Mouse (Mus musculus) midbrain, embryonic 13.5 days (tissue): ENCODE data around the gene Ccdc9. TPM values are rescaled to one million over a fixed set of nuclear protein-coding genes. Genes with fewer than 3 reads are reported as not detected.
"Not testable (repeated sequence)": the region's sequence is repeated elsewhere in the genome, so short reads cannot be mapped to it uniquely, and the experiment has no call there.

Experiments
- ATAC-seq: fragments of 200-750 bp; cut with Nextera tagmentation; 2 replicates; pipeline ENCODE4 v1.8.0; 2017; ENCODE audit warnings: mild to moderate bottlenecking, moderate TSS enrichment, moderate library complexity
- H3K27ac ChIP-seq: fragments of 300-500 bp; sonication (generic); 2 replicates; pipeline ENCODE4 v1.5.1; 2015; ENCODE audit warnings: inconsistent platforms, mild to moderate bottlenecking, moderate library complexity
- H3K27me3 ChIP-seq: fragments of 300-500 bp; sonication (generic); 2 replicates; pipeline ENCODE4 v1.6.1; 2015; ENCODE audit warnings: mild to moderate bottlenecking, inconsistent platforms
- H3K36me3 ChIP-seq: fragments of 300-500 bp; sonication (generic); 2 replicates; pipeline ENCODE4 v1.6.1; 2015; ENCODE audit warnings: mild to moderate bottlenecking, inconsistent platforms
- H3K4me1 ChIP-seq: fragments of 300-500 bp; sonication (generic); replicated peaks from 2 replicates; pipeline ENCODE4 v1.6.1; 2015; ENCODE audit warnings: inconsistent platforms
- H3K4me2 ChIP-seq: fragments of 300-500 bp; sonication (generic); replicated peaks from 2 replicates; pipeline ENCODE4 v1.6.1; 2015; ENCODE audit warnings: moderate library complexity, mild to moderate bottlenecking, inconsistent platforms
- H3K4me3 ChIP-seq: fragments of 300-500 bp; sonication (generic); replicated peaks from 2 replicates; pipeline ENCODE4 v1.5.1; 2015; ENCODE audit warnings: mild to moderate bottlenecking, inconsistent platforms
- H3K9ac ChIP-seq: fragments of 300-500 bp; sonication (generic); replicated peaks from 2 replicates; pipeline ENCODE4 v1.6.1; 2015; ENCODE audit warnings: mild to moderate bottlenecking, inconsistent platforms
- H3K9me3 ChIP-seq: fragments of 300-500 bp; sonication (generic); 2 replicates; pipeline ENCODE4 v1.6.1; 2016; ENCODE audit warnings: mild to moderate bottlenecking, inconsistent platforms
- WGBS: fragments of 180-500 bp; shearing (Covaris S2); methylation state at CpG from one replicate; pipeline ENCODE4 v1.1.7; 2015; 5-methylcytosine and 5-hydroxymethylcytosine counted together
- polyA plus RNA-seq: library from polyadenylated mRNA; unstranded; fragments of >200 nt; fragmentation: Nextera tagmentation; extraction: Ambion mirVana; gene quantifications from 2 replicates; pipeline ENCODE4 v1.2.1, GENCODE M21; 2015

Gene Ccdc9
- polyA plus RNA-seq, 1 experiment from 2014 or later: 39.4 TPM

DNA sequence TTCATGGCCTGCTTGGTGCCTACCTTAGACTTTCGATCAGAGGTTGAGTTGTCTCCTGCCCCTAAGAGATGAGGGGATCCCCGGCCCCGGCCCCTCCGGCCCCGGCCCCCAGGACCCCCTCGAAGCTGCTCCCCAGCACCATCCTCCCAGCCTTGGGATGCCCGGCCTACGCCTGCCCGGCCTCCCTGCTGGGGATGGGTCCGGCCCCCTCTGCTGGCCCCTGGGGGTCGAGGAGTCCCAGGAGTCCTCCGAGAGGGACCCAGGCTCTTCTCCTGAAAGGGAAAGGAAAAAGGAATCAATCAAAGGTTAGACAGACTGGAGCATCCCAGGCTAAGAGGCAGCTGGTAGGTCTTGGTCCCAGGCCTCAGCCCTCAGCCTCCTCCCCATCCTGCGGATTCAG, 4.3 kb downstream of the Ccdc9 start:
- Histone ChIP-seq H3K27me3 (no peaks in the 10 kb centered on the region), H3K4me1 (peaks cover 13% of the 10 kb centered on the region), H3K9me3 (no peaks in the 10 kb centered on the region), H3K4me3 (no peak overlapping the region), H3K36me3 (peaks cover 67% of the 10 kb centered on the region), H3K27ac (no peak overlapping the region), H3K4me2 (no peak overlapping the region), H3K9ac (no peak overlapping the region)
- WGBS: 89% methylated on average over 13 of the region's 13 CpGs
- no peak for ATAC-seq

- Histone ChIP-seq H3K4me1 (peaks cover 8% of the 10 kb centered on the region), H3K4me3 (no peak overlapping the region), H3K36me3 (peaks cover 83% of the 10 kb centered on the region), H3K9me3 (no peaks in the 10 kb centered on the region), H3K9ac (no peak overlapping the region), H3K27me3 (no peaks in the 10 kb centered on the region), H3K4me2 (no peak overlapping the region), H3K27ac (no peak overlapping the region)
- ATAC-seq: no peak
- 90% methylated on average over 11 of the region's 11 CpGs for WGBS
Measured at GRCm38 (mm10) chr7:16280721-16281120, 5.9 kb downstream of the Ccdc9 start.

- Histone ChIP-seq H3K36me3 (peaks cover 51% of the 10 kb centered on the region), H3K9ac (no peak overlapping the region), H3K4me3 (no peak overlapping the region), H3K4me1 (peaks cover 29% of the 10 kb centered on the region), H3K4me2 (peak overlapping the region; percentile 93; the same call in 1 of the 2 replicates), H3K27me3 (peaks cover 3% of the 10 kb centered on the region; the same call in 1 of the 2 replicates), H3K27ac (no peak overlapping the region), H3K9me3 (no peaks in the 10 kb centered on the region)
- ATAC-seq: no peak
- WGBS: 89% methylated on average over 10 of the region's 10 CpGs
Measured at GRCm38 (mm10) chr7:16274922-16275890, 11.4 kb downstream of the Ccdc9 start.

- Histone ChIP-seq H3K4me3 (peak overlapping the region; percentile 81), H3K9me3 (no peaks in the 10 kb centered on the region)
Measured at GRCm38 (mm10) chr7:16273766-16274140, 12.8 kb downstream of the Ccdc9 start.

GRCm38 (mm10) chr7:16273081-16273765, 13.4 kb downstream of the Ccdc9 start, which contains the start of gene Inafm1:
Inafm1 (minus strand) TSS chr7:16273617.
- Histone ChIP-seq H3K9ac (peak within 1 kb of the TSS; percentile 90), H3K4me3 (peak within 1 kb of the TSS; percentile 81), H3K4me1 (peaks cover 29% of the 10 kb centered on the region), H3K27ac (peak within 1 kb of the TSS; percentile 96), H3K36me3 (peaks cover 33% of the 10 kb centered on the region), H3K9me3 (no peaks in the 10 kb centered on the region), H3K27me3 (peaks cover 9% of the 10 kb centered on the region; the same call in 1 of the 2 replicates), H3K4me2 (peak within 1 kb of the TSS; percentile 93)
- peak; percentile 89 for ATAC-seq
- under 1% methylated on average over 41 of the region's 49 CpGs for WGBS

More at GRCm38 (mm10) chr7:16273766-16274140, 12.8 kb downstream of the Ccdc9 start:
- H3K27me3 ChIP-seq: peaks cover 9% of the 10 kb centered on the region; the same call in 1 of the 2 replicates
- ATAC-seq: peak; percentile 79
- peak overlapping the region; percentile 90 for H3K9ac ChIP-seq
- peaks cover 29% of the 10 kb centered on the region for H3K4me1 ChIP-seq
- H3K36me3 ChIP-seq: peaks cover 39% of the 10 kb centered on the region
- H3K4me2 ChIP-seq: peak overlapping the region; percentile 93
- WGBS: 0% methylated on average over 18 of the region's 18 CpGs
- H3K27ac ChIP-seq: peak overlapping the region; percentile 96

GRCm38 (mm10) chr7:16272681-16273080, 13.9 kb downstream of the Ccdc9 start:
- peak overlapping the region; percentile 93 for H3K4me2 ChIP-seq
- H3K36me3 ChIP-seq: peaks cover 28% of the 10 kb centered on the region
- H3K4me3 ChIP-seq: peak overlapping the region; percentile 81
- H3K27ac ChIP-seq: peak overlapping the region; percentile 96
- WGBS: under 1% methylated on average over 45 of the region's 46 CpGs
- peaks cover 9% of the 10 kb centered on the region; the same call in 1 of the 2 replicates for H3K27me3 ChIP-seq
- H3K4me1 ChIP-seq: peaks cover 29% of the 10 kb centered on the region
- H3K9ac ChIP-seq: peak overlapping the region; percentile 90
- no peaks in the 10 kb centered on the region for H3K9me3 ChIP-seq
- ATAC-seq: peak; percentile 79

GRCm38 (mm10) chr7:16271139-16271538, 15.5 kb downstream of the Ccdc9 start:
- no peak for ATAC-seq
- peaks cover 29% of the 10 kb centered on the region for H3K4me1 ChIP-seq
- H3K9me3 ChIP-seq: no peaks in the 10 kb centered on the region
- H3K4me3 ChIP-seq: no peak overlapping the region
- H3K9ac ChIP-seq: no peak overlapping the region
- peak overlapping the region; percentile 93 for H3K4me2 ChIP-seq
- H3K27ac ChIP-seq: no peak overlapping the region
- 51% methylated on average over 1 of the region's 1 CpGs for WGBS
- H3K27me3 ChIP-seq: peaks cover 9% of the 10 kb centered on the region; the same call in 1 of the 2 replicates
- peaks cover 12% of the 10 kb centered on the region for H3K36me3 ChIP-seq

GRCm38 (mm10) chr7:16266593-16266992, 20.0 kb downstream of the Ccdc9 start:
- not testable (repeated sequence) for H3K9me3 ChIP-seq, H3K36me3 ChIP-seq, H3K4me2 ChIP-seq, H3K9ac ChIP-seq, ATAC-seq, H3K27ac ChIP-seq, H3K4me3 ChIP-seq, H3K27me3 ChIP-seq, H3K4me1 ChIP-seq
- WGBS: 89% methylated on average over 7 of the region's 7 CpGs

DNA sequence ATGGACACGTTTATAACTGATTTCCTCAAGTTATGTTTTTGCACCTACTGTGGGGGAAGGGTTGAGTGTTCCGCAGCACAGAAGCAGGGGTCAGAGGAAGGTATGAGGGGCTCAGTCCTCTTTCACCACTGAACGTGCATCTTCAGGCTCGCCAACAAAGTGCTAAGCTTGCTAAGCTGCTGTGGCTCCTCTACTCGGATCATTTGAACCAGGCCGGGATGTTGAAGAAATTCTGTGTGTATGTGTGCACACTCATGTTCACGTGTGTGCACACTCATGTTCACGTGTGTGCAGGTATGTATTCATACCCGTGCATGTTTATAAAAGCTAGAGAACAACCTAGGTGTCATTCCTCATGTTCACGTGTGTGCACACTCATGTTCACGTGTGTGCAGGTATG, 20.7 kb downstream of the Ccdc9 start:
- Histone ChIP-seq H3K4me3 (no peak overlapping the region), H3K36me3 (no peaks in the 10 kb centered on the region), H3K9ac (no peak overlapping the region), H3K27ac (no peak overlapping the region), H3K9me3 (no peaks in the 10 kb centered on the region; the same call in 1 of the 2 replicates), H3K4me1 (0 out of 2 replicates have a peak, but pooled peaks cover 3% of the 10 kb centered on the region), H3K4me2 (no peak overlapping the region), H3K27me3 (peaks cover 6% of the 10 kb centered on the region; the same call in 1 of the 2 replicates)
- 92% methylated on average over 11 of the region's 11 CpGs for WGBS
- ATAC-seq: no peak

GRCm38 (mm10) chr7:16263843-16264242, 22.8 kb downstream of the Ccdc9 start:
- Histone ChIP-seq H3K27ac (no peak overlapping the region), H3K4me1 (no peaks in the 10 kb centered on the region), H3K36me3 (no peaks in the 10 kb centered on the region), H3K9me3 (no peaks in the 10 kb centered on the region; the same call in 1 of the 2 replicates), H3K4me2 (no peak overlapping the region), H3K4me3 (no peak overlapping the region), H3K27me3 (no peaks in the 10 kb centered on the region), H3K9ac (no peak overlapping the region)
- 87% methylated on average over 5 of the region's 5 CpGs for WGBS
- ATAC-seq: no peak

DNA sequence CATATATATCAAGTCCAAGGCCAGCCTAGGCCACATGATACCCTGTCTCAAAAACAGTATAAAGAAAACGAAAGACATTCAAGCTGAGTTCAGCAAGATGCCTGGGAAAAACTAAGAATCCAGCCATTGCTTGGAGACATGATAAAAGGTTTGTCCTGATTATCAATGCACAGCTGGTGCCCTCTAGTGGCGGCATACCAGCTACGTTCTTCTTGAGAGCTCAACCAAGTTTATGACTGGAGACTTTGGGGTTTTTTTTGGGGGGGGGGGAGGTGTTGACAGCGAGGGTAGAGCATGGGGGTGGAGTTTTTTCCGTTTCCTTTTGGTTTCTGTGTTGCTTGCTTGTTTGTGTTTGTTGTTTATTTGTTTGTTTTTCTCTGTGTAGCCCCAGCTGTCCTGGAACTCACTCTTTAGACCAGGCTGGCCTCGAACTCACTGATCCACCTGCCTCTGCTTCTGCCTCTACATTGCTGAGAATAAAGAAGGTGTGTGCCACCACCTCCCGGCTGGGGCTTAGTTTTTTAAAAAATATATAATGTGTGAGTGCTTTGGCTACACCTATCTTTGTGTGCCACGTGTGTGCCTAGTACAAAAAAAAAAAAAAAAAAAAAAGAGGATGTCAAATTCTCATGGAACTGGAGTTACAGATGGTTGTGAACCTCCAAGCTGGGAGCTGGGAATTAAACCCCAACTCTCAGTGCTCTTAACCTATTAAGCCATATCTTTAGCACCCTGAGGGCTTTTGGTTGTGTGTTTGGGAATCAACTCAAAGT, 23.4 kb downstream of the Ccdc9 start:
- Histone ChIP-seq H3K4me3 (no peak overlapping the region), H3K4me1 (no peaks in the 10 kb centered on the region), H3K9ac (no peak overlapping the region), H3K27ac (no peak overlapping the region), H3K4me2 (no peak overlapping the region), H3K9me3 (no peaks in the 10 kb centered on the region; the same call in 1 of the 2 replicates), H3K36me3 (no peaks in the 10 kb centered on the region), H3K27me3 (no peaks in the 10 kb centered on the region)
- ATAC-seq: peak; percentile 27; the same call in 1 of the 2 replicates
- WGBS: 31% methylated on average over 8 of the region's 8 CpGs
